Mouse (Mus musculus) embryonic facial prominence, embryonic 15.5 days (tissue): ENCODE data around the gene Cdip1. TPM values are rescaled to one million over a fixed set of nuclear protein-coding genes. Genes with fewer than 3 reads are reported as not detected.

Experiments used
- ATAC-seq: fragments of 200-750 bp; cut with Nextera tagmentation; 2 replicates; pipeline ENCODE4 v1.8.0; 2017; ENCODE audit warnings: low read depth, moderate TSS enrichment; ENCODE audit not compliant: insufficient number of reproducible peaks, low FRiP score, low TSS enrichment
- H3K27ac ChIP-seq: fragments of 300-500 bp; sonication (generic); replicated peaks from 2 replicates; pipeline ENCODE4 v1.5.1; 2015; ENCODE audit warnings: mild to moderate bottlenecking, inconsistent platforms
- H3K27me3 ChIP-seq: fragments of 300-500 bp; sonication (generic); 2 replicates; pipeline ENCODE4 v1.6.1; 2015; ENCODE audit warnings: inconsistent platforms
- H3K36me3 ChIP-seq: fragments of 300-500 bp; sonication (generic); 2 replicates; pipeline ENCODE4 v1.6.1; 2015; ENCODE audit warnings: mild to moderate bottlenecking, inconsistent platforms
- H3K4me1 ChIP-seq: fragments of 300-500 bp; sonication (generic); 2 replicates; pipeline ENCODE4 v1.6.1; 2015; ENCODE audit warnings: inconsistent platforms
- H3K4me2 ChIP-seq: fragments of 300-500 bp; sonication (generic); replicated peaks from 2 replicates; pipeline ENCODE4 v1.6.1; 2015; ENCODE audit warnings: mild to moderate bottlenecking, inconsistent platforms
- H3K4me3 ChIP-seq: fragments of 300-500 bp; sonication (generic); replicated peaks from 2 replicates; pipeline ENCODE4 v1.5.1; 2015; ENCODE audit warnings: mild to moderate bottlenecking, inconsistent platforms
- H3K9ac ChIP-seq: fragments of 300-500 bp; sonication (generic); 2 replicates; pipeline ENCODE4 v1.6.1; 2015; ENCODE audit warnings: inconsistent platforms
- H3K9me3 ChIP-seq: fragments of 300-500 bp; sonication (generic); replicated peaks from 2 replicates; pipeline ENCODE4 v1.6.1; 2016; ENCODE audit warnings: inconsistent platforms
- WGBS: fragments of 180-500 bp; shearing (Covaris S2); methylation state at CpG from one replicate; pipeline ENCODE4 v1.1.7; 2015; 5-methylcytosine and 5-hydroxymethylcytosine counted together
- polyA plus RNA-seq: library from polyadenylated mRNA; unstranded; fragments of >200 nt; fragmentation: Nextera tagmentation; extraction: Ambion mirVana; gene quantifications from 2 replicates; pipeline ENCODE4 v1.2.1, GENCODE M21; 2015

The Cdip1 gene
- polyA plus RNA-seq, 1 experiment from 2014 or later: 96.6 TPM

DNA sequence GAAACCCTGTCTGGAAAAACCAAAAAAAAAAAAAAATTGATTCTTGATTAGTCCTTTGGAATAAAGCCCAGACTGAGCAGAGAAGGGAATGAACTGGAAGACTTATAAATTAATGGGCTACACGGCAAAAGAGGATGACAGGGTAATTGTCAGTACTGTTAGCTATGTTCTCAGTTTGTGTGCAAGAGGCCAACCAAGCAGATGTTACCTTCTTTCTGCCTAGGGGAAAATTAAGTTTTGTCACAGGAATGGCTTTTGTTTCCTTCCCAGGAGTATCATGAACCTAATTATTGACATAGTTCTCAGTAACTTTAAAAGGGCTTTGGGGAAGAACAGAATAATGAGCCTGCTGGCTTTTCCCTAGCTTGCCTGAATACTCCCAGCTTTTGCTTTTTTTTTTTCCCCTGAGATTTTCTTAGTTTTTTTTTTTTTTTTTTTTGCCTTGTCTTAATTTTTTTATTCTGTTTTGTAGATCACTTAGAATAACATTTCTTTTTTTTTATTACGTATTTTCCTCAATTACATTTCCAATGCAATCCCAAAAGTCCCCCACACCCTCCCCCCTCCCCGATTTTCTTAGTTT lies 59.2 kb downstream of the Cdip1 start:
- no peak for ATAC-seq
- H3K4me2 ChIP-seq: no peak overlapping the region
- WGBS: 65% methylated on average over 3 of the region's 3 CpGs

DNA sequence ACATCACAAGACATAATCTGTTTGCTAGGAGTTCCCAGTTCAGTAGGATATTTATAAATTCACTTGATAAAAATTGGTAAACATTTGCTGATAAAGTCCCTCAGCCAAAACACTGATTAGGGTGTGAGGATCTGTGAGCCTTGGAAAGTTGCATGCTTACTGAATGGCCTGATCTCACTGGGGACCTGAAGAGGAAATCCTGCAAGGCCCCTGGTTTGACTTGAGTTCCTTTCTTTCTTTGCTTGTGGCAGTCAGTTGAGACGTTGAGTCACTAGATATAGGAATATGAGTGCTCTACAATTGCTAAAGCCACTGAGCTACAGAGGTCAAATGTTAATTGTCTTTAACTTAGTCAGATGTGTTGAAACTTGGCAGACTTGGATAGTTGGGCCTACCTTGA lies 62.1 kb downstream of the Cdip1 start:
- ATAC-seq: no peak
- no peak overlapping the region for H3K9ac ChIP-seq
- no peak overlapping the region for H3K4me2 ChIP-seq
- no peaks in the 10 kb centered on the region for H3K27me3 ChIP-seq
- H3K36me3 ChIP-seq: no peaks in the 10 kb centered on the region
- WGBS: 21% methylated on average over 1 of the region's 1 CpGs
- H3K4me3 ChIP-seq: no peak overlapping the region
- H3K27ac ChIP-seq: no peak overlapping the region
- H3K4me1 ChIP-seq: 0 out of 2 replicates have a peak, but pooled peaks cover 11% of the 10 kb centered on the region
- no peaks in the 10 kb centered on the region for H3K9me3 ChIP-seq

More for the DNA sequence above, 59.2 kb downstream of the Cdip1 start:
- H3K27ac ChIP-seq: no peak overlapping the region
- peaks cover 5% of the 10 kb centered on the region; the same call in 1 of the 2 replicates for H3K36me3 ChIP-seq
- no peak overlapping the region for H3K9ac ChIP-seq
- H3K4me3 ChIP-seq: no peak overlapping the region
- H3K4me1 ChIP-seq: 0 out of 2 replicates have a peak, but pooled peaks cover 11% of the 10 kb centered on the region
- no peaks in the 10 kb centered on the region for H3K27me3 ChIP-seq
- H3K9me3 ChIP-seq: no peaks in the 10 kb centered on the region

DNA sequence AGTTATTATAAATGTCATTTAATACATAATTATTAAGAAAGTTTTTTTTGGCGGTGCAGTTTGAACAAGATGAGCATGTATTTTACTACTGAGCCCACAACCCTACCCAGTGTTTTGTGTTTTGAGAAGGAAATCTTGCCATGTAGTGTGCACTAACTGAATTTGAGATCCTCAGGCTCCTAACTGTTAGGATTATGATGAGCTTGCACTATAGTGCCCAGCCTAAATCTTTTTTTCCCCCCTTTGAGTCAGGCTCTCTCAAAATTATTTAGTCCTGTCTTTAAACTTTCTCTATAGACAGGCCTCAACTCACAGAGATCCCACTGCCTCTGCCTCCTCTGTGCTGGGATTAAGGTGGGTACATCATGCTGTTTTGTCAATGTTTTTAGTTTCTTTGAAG lies 62.6 kb downstream of the Cdip1 start:
- H3K36me3 ChIP-seq: no peaks in the 10 kb centered on the region
- peak overlapping the region; percentile 96 for H3K4me3 ChIP-seq
- H3K4me1 ChIP-seq: 0 out of 2 replicates have a peak, but pooled peaks cover 11% of the 10 kb centered on the region
- no peak for ATAC-seq
- no peak overlapping the region for H3K27ac ChIP-seq
- peak overlapping the region; percentile 77; the same call in 1 of the 2 replicates for H3K4me2 ChIP-seq
- no peaks in the 10 kb centered on the region for H3K9me3 ChIP-seq
- H3K9ac ChIP-seq: no peak overlapping the region
- no peaks in the 10 kb centered on the region for H3K27me3 ChIP-seq
- 85% methylated on average over 1 of the region's 1 CpGs for WGBS

DNA sequence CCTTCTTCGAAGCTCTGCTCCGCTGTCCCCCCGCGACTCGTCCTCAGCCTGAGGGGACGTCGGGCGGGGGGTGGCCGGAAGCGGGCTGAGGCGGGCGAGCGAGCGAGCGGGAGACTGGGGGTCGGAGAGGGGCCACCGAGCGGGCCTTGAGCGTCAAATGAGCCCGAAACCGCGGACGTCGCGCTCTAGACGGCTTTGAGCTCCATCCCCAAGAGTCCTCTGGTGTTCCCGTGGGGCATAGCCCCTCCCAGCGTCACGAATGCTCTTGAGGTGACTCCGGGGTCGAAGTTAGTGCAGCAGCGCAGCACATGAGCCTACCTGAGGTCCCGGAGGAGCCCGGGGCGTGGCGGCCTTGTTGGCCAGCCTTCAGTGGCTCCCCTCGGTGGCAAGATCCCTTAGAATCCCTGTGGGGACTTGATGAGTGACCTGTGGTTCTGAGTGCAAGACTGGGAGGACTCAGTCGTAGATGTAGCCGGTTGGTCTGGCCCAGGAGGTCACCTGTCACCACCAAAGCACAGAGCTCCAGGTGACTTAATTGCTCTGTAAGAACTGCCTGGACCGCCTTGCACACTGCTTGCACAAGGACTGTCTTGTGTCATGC lies 63.5 kb downstream of the Cdip1 start:
- Histone ChIP-seq H3K36me3 (no peaks in the 10 kb centered on the region), H3K27ac (peak overlapping the region; percentile 86), H3K9me3 (no peaks in the 10 kb centered on the region), H3K4me3 (peak overlapping the region; percentile 96), H3K27me3 (no peaks in the 10 kb centered on the region), H3K9ac (peak overlapping the region; percentile 91), H3K4me2 (peak overlapping the region; percentile 77), H3K4me1 (0 out of 2 replicates have a peak, but pooled peaks cover 11% of the 10 kb centered on the region)
- under 1% methylated on average over 40 of the region's 40 CpGs for WGBS
- peak; percentile 35 for ATAC-seq

DNA sequence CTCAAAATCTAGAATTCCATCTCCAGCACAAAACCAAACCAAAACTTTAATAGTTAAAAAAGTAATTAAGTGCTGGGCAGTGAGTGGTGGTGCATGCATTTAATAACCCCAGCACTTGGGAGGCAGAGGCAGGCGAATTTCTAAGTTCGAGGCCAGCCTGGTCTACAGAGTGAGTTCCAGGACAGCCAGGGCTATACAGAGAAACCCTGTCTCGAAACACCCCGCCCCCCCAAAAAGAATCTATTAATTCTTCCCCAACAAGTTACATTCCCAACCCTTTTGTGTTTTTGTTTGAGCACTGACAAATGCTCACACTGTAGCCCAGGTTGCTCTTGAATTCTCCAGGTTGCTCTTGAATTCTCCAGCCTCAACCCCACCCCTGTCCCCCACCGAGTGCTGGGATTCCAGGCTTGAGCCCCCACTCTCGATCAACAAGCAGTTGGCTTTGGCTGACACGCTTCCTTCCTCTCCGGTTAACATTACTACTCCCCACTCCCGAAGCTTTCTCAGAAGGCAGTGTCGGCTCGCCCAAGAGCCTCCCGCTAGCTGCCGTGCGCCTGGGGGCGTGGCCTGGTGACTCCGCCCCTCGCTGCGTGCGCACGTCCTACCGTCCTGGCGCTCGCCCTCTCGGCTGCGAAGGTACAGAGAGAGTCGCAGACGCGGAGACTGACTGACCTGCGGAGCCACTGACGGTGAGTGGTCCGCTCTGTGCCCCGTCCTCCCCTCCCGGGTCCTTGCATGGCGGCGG lies 64.1 kb downstream of the Cdip1 start, which contains the start of gene Hmox2:
Gene Hmox2 (plus strand): TSS at position 582 of the 748 bp plus-strand sequence.
- 5% methylated on average over 35 of the region's 35 CpGs for WGBS
- H3K36me3 ChIP-seq: no peaks in the 10 kb centered on the region
- ATAC-seq: peak; percentile 94

DNA sequence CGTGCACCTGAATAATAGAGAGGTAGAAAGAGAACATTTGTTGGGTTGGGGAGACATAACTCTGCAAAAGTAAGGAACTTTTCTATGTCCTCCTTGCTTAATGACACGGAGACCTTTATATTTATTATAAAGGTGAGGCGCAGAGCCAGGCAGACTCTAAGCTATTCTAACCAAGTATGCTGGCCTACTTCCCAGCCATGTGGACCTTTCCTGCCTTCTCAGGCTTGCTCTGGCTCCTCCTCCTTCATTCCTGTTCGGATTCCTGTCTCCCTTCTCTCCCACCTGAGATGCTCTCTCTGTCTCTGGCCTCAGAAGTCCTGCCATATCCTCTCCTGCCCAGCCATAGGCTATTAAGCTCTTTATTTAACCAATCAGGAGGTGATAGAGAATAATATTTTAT lies 64.8 kb downstream of the Cdip1 start:
- WGBS: 74% methylated on average over 4 of the region's 4 CpGs
- Histone ChIP-seq H3K4me3 (no peak overlapping the region), H3K4me1 (0 out of 2 replicates have a peak, but pooled peaks cover 11% of the 10 kb centered on the region), H3K9ac (no peak overlapping the region), H3K36me3 (no peaks in the 10 kb centered on the region), H3K27me3 (no peaks in the 10 kb centered on the region), H3K27ac (no peak overlapping the region), H3K4me2 (no peak overlapping the region), H3K9me3 (no peaks in the 10 kb centered on the region)
- ATAC-seq: no peak

More for the DNA sequence above, 64.1 kb downstream of the Cdip1 start, which contains the start of gene Hmox2:
- peak within 1 kb of the TSS; percentile 86 for H3K27ac ChIP-seq
- H3K27me3 ChIP-seq: no peaks in the 10 kb centered on the region
- peak within 1 kb of the TSS; percentile 77 for H3K4me2 ChIP-seq
- peak within 1 kb of the TSS; percentile 96 for H3K4me3 ChIP-seq
- 0 out of 2 replicates have a peak, but pooled peaks cover 11% of the 10 kb centered on the region for H3K4me1 ChIP-seq
- H3K9me3 ChIP-seq: no peaks in the 10 kb centered on the region
- H3K9ac ChIP-seq: peak within 1 kb of the TSS; percentile 91

DNA sequence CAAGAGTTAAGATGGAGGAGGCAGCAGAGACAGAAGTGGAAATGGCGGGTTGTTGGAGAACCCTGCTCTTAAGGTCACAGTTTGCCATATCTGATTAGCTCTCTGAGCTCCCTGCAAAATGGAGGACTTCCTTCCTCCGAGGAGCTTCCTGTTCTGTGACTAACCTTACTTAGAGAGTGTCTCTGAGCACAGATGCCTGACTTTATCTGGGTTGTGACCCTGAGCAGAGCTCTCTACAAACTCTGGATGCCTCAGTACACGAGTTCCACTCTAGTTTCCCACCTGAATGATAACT lies 67.2 kb downstream of the Cdip1 start:
- no peak overlapping the region for H3K27ac ChIP-seq
- H3K9me3 ChIP-seq: no peaks in the 10 kb centered on the region
- H3K27me3 ChIP-seq: no peaks in the 10 kb centered on the region
- no peak overlapping the region for H3K4me3 ChIP-seq
- no peak overlapping the region for H3K9ac ChIP-seq
- H3K4me1 ChIP-seq: peaks cover 10% of the 10 kb centered on the region; the same call in 1 of the 2 replicates
- WGBS: 68% methylated on average over 3 of the region's 3 CpGs
- no peak for ATAC-seq
- H3K4me2 ChIP-seq: no peak overlapping the region
- H3K36me3 ChIP-seq: no peaks in the 10 kb centered on the region

DNA sequence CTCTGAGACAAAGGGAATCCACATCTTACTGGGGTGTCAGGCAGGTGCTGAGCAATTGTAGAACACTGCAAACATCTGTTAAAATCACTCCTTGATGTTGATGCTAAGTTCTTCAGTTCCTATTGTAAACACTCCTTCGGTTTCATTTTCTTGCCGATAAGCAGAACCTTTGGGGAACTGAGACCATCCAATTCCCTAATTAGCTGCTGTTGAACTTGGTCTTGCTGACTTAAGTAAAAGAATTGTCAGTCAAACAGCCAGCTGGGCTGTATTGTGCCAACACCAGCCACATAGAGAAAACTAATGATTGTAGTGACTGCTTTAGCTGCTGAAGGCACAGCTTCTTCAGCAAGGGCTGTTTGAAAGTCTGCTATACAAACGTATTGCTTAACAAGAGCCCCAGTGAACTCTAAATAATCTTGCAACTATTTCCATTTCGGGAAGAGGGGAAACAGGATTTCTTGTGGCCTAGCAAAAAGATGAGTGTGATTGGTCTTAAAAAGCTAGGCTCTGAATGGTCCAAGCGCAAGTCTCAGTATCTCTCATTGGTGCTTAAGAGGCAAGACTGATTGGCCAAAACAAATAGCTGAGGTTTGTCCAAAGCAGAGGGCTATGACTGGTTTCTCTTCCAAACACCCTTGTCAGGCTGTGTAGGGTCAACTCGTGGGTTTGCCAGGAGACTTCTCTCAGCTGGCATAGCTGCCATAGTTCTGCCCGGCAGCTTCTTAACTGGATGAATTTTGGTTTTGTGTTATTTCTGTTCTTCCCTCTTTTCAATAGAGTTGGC lies 67.8 kb downstream of the Cdip1 start:
- Histone ChIP-seq H3K9ac (no peak overlapping the region), H3K4me3 (no peak overlapping the region), H3K4me2 (no peak overlapping the region), H3K27me3 (no peaks in the 10 kb centered on the region), H3K27ac (no peak overlapping the region), H3K9me3 (no peaks in the 10 kb centered on the region), H3K36me3 (no peaks in the 10 kb centered on the region), H3K4me1 (peaks cover 9% of the 10 kb centered on the region; the same call in 1 of the 2 replicates)
- 69% methylated on average over 7 of the region's 7 CpGs for WGBS
- no peak for ATAC-seq

DNA sequence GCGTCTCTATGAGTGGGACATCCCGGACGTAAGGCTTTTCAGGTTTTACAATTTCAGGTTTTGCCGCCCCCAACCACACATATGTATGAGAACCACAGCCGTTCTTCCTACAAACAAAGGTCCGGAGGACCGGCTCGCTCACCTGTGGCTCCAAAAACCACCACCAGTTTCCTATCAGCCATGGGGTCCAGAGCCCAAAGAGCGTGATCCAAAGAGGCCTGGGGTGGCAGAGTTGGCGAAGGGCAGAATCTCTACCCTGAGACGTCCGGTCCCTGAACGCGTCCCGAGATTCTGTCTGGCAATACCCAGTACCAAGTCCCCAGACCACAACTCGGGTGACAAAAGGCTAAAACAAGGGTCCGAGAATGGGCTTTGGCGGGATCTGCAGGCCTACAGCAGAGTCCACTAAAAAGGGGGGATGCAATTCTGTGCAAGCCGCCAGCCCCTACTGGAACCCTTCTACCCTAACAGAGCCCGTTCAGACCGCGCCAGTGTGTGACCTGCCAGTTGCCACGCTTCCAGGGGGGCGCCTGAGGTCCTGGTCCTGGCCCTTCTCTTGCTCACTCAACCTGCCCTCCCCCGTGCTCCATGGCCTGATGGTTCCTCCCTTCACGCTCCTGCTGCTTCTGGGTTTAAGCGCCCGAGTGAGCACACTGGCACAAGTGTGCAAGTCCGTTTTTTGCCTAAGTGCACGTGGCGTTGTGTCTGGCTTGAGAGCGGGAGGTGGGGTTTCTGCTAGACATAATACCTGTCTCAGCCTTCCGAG lies 71.2 kb downstream of the Cdip1 start, which contains the start of gene Nmral1:
Gene Nmral1 (minus strand): TSS at position 604 of the 766 bp plus-strand sequence.
- Histone ChIP-seq H3K27me3 (no peaks in the 10 kb centered on the region), H3K36me3 (peaks cover 23% of the 10 kb centered on the region), H3K9me3 (no peaks in the 10 kb centered on the region), H3K27ac (peak within 1 kb of the TSS; percentile 76), H3K4me3 (peak within 1 kb of the TSS; percentile 69), H3K4me1 (peaks cover 3% of the 10 kb centered on the region; the same call in 1 of the 2 replicates), H3K4me2 (peak within 1 kb of the TSS; percentile 79), H3K9ac (peak within 1 kb of the TSS; percentile 46)
- ATAC-seq: peak; percentile 81
- 12% methylated on average over 33 of the region's 33 CpGs for WGBS

DNA sequence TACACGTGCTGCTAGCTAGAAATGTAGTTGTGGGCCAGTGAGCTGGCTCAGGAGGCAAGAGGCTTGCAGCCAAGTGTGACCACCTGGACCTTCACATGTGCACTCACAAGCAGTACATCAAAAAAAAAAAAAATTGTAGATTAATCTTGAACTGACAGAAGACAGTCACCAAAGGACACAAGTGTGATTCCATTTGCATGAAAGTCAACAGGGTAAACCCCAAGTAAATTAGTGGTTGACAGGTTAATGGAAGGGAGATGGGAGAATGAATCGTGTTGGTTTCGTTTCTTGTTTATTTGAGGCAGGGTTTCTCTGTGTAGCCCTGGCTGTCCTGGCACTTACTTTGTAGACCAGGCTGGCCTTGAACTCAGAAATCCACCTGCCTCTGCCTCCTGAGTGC lies 72.2 kb downstream of the Cdip1 start:
- H3K4me3 ChIP-seq: peak overlapping the region; percentile 69
- H3K36me3 ChIP-seq: peaks cover 28% of the 10 kb centered on the region
- ATAC-seq: no peak
- H3K27ac ChIP-seq: no peak overlapping the region
- H3K27me3 ChIP-seq: no peaks in the 10 kb centered on the region
- WGBS: 57% methylated on average over 3 of the region's 3 CpGs
- H3K4me1 ChIP-seq: peaks cover 3% of the 10 kb centered on the region; the same call in 1 of the 2 replicates
- H3K9ac ChIP-seq: no peak overlapping the region
- peak overlapping the region; percentile 79 for H3K4me2 ChIP-seq
- no peaks in the 10 kb centered on the region for H3K9me3 ChIP-seq
